Mouse (Mus musculus): Measurements from ENCODE around the gene Loxl1. TPM values are rescaled to one million over a fixed set of nuclear protein-coding genes. Genes with fewer than 3 reads are reported as not detected.
"Not testable (repeated sequence)": the region's sequence is repeated elsewhere in the genome, so short reads cannot be mapped to it uniquely, and the experiment has no call there.

Loxl1 gene
- polyA plus RNA-seq, 1 experiment from 2014 or later: not detected

GRCm38 (mm10) chr9:58255704-58256685 is 57.0 kb downstream of the Loxl1 start:
- no peak overlapping the region for H3K27ac ChIP-seq
- 48% methylated on average over 10 of the region's 10 CpGs for whole genome bisulfite sequencing (ENCODE audit: missing documents)
- peaks cover 41% of the 10 kb centered on the region for H3K36me3 ChIP-seq (ENCODE audit: inconsistent target)
- no peak overlapping the region for H3K4me3 ChIP-seq (ENCODE audit: inconsistent target)
- H3K79me2 ChIP-seq (ENCODE audit: inconsistent target): peaks cover 18% of the 10 kb centered on the region; the same call in 1 of the 2 replicates

GRCm38 (mm10) chr9:58255105-58255504 is 57.9 kb downstream of the Loxl1 start:
- 91% methylated on average over 1 of the region's 2 CpGs for WGBS (ENCODE audit: missing documents)
- H3K36me3 ChIP-seq (ENCODE audit: inconsistent target): peaks cover 34% of the 10 kb centered on the region
- H3K4me3 ChIP-seq (ENCODE audit: inconsistent target): no peak overlapping the region
- H3K79me2 ChIP-seq (ENCODE audit: inconsistent target): peaks cover 18% of the 10 kb centered on the region; the same call in 1 of the 2 replicates
- no peak overlapping the region for H3K27ac ChIP-seq

- peak overlapping the region; percentile 70 for H3K4me3 ChIP-seq (ENCODE audit: inconsistent target)
- peaks cover 25% of the 10 kb centered on the region for H3K79me2 ChIP-seq (ENCODE audit: inconsistent target)
- H3K27ac ChIP-seq: peak overlapping the region; percentile 69
- 75% methylated on average over 2 of the region's 5 CpGs for WGBS (ENCODE audit: missing documents)
- H3K36me3 ChIP-seq (ENCODE audit: inconsistent target): peaks cover 24% of the 10 kb centered on the region
Observed at GRCm38 (mm10) chr9:58253805-58254122, 59.2 kb downstream of the Loxl1 start.

- Histone ChIP-seq H3K4me3 (ENCODE audit: inconsistent target) (peak within 1 kb of the TSS; percentile 70), H3K79me2 (ENCODE audit: inconsistent target) (peaks cover 30% of the 10 kb centered on the region), H3K36me3 (ENCODE audit: inconsistent target) (peaks cover 18% of the 10 kb centered on the region), H3K27ac (peak within 1 kb of the TSS; percentile 69)
- 1% methylated on average over 31 of the region's 31 CpGs for WGBS (ENCODE audit: missing documents)
Observed at GRCm38 (mm10) chr9:58253033-58253804, 59.8 kb downstream of the Loxl1 start, which contains the start of gene Stoml1. TSS of gene Stoml1 (plus strand) at chr9:58253164.

GRCm38 (mm10) chr9:58250730-58251129 is 62.3 kb downstream of the Loxl1 start:
- not testable (repeated sequence) for H3K36me3 ChIP-seq (ENCODE audit: inconsistent target); H3K4me3 ChIP-seq (ENCODE audit: inconsistent target); H3K27ac ChIP-seq
- WGBS (ENCODE audit: missing documents): 100% methylated on average over 1 of the region's 1 CpGs
- H3K79me2 ChIP-seq (ENCODE audit: inconsistent target): peaks cover 55% of the 10 kb centered on the region

- H3K27ac ChIP-seq: peak overlapping the region; percentile 93
Observed at GRCm38 (mm10) chr9:58250322-58250721, 62.7 kb downstream of the Loxl1 start.

GRCm38 (mm10) chr9:58249592-58250192 is 63.3 kb downstream of the Loxl1 start, which contains the start of gene Pml:
TSS of gene Pml (minus strand) at chr9:58249786.
- H3K27ac ChIP-seq: peak within 1 kb of the TSS; percentile 93
- peaks cover 63% of the 10 kb centered on the region for H3K79me2 ChIP-seq (ENCODE audit: inconsistent target)
- peak within 1 kb of the TSS; percentile 85 for H3K4me3 ChIP-seq (ENCODE audit: inconsistent target)
- under 1% methylated on average over 16 of the region's 16 CpGs for WGBS (ENCODE audit: missing documents)
- H3K36me3 ChIP-seq (ENCODE audit: inconsistent target): peaks cover 9% of the 10 kb centered on the region; the same call in 1 of the 2 replicates

More at GRCm38 (mm10) chr9:58250322-58250721, 62.7 kb downstream of the Loxl1 start:
- no peak overlapping the region for H3K4me3 ChIP-seq (ENCODE audit: inconsistent target)
- peaks cover 59% of the 10 kb centered on the region for H3K79me2 ChIP-seq (ENCODE audit: inconsistent target)
- H3K36me3 ChIP-seq (ENCODE audit: inconsistent target): peaks cover 2% of the 10 kb centered on the region; the same call in 1 of the 2 replicates
- WGBS (ENCODE audit: missing documents): 86% methylated on average over 8 of the region's 8 CpGs

- 5% methylated on average over 7 of the region's 7 CpGs for WGBS (ENCODE audit: missing documents)
- Histone ChIP-seq H3K36me3 (ENCODE audit: inconsistent target) (peaks cover 14% of the 10 kb centered on the region; the same call in 1 of the 2 replicates), H3K79me2 (ENCODE audit: inconsistent target) (peaks cover 63% of the 10 kb centered on the region), H3K27ac (peak overlapping the region; percentile 93), H3K4me3 (ENCODE audit: inconsistent target) (peak overlapping the region; percentile 85)
Observed at GRCm38 (mm10) chr9:58248746-58249413, 64.1 kb downstream of the Loxl1 start.

- Histone ChIP-seq H3K36me3 (ENCODE audit: inconsistent target) (peaks cover 27% of the 10 kb centered on the region; the same call in 1 of the 2 replicates), H3K79me2 (ENCODE audit: inconsistent target) (peaks cover 72% of the 10 kb centered on the region), H3K27ac (peak overlapping the region; percentile 17; the same call in 1 of the 2 replicates), H3K4me3 (ENCODE audit: inconsistent target) (peak overlapping the region; percentile 85)
- 11% methylated on average over 25 of the region's 25 CpGs for WGBS (ENCODE audit: missing documents)
Observed at GRCm38 (mm10) chr9:58247064-58247759, 65.8 kb downstream of the Loxl1 start.

GRCm38 (mm10) chr9:58246083-58246591 is 66.8 kb downstream of the Loxl1 start:
- Histone ChIP-seq H3K27ac (no peak overlapping the region), H3K4me3 (ENCODE audit: inconsistent target) (no peak overlapping the region), H3K36me3 (ENCODE audit: inconsistent target) (peaks cover 35% of the 10 kb centered on the region; the same call in 1 of the 2 replicates), H3K79me2 (ENCODE audit: inconsistent target) (peaks cover 83% of the 10 kb centered on the region)
- WGBS (ENCODE audit: missing documents): 3% methylated on average over 4 of the region's 4 CpGs

- 88% methylated on average over 6 of the region's 6 CpGs for WGBS (ENCODE audit: missing documents)
- H3K27ac ChIP-seq: no peak overlapping the region
- H3K36me3 ChIP-seq (ENCODE audit: inconsistent target): peaks cover 48% of the 10 kb centered on the region
Observed at GRCm38 (mm10) chr9:58243696-58244095, 69.3 kb downstream of the Loxl1 start.

GRCm38 (mm10) chr9:58242696-58243095 is 70.3 kb downstream of the Loxl1 start:
- 77% methylated on average over 5 of the region's 5 CpGs for WGBS (ENCODE audit: missing documents)
- Histone ChIP-seq H3K4me3 (ENCODE audit: inconsistent target) (no peak overlapping the region), H3K79me2 (ENCODE audit: inconsistent target) (peaks cover 100% of the 10 kb centered on the region), H3K27ac (no peak overlapping the region), H3K36me3 (ENCODE audit: inconsistent target) (peaks cover 49% of the 10 kb centered on the region)

More at GRCm38 (mm10) chr9:58243696-58244095, 69.3 kb downstream of the Loxl1 start:
- peaks cover 100% of the 10 kb centered on the region for H3K79me2 ChIP-seq (ENCODE audit: inconsistent target)
- H3K4me3 ChIP-seq (ENCODE audit: inconsistent target): no peak overlapping the region
